Mouse (Mus musculus) neural tube, embryonic 15.5 days (tissue): Measurements from ENCODE around the gene Pter. TPM values are rescaled to one million over a fixed set of nuclear protein-coding genes. Genes with fewer than 3 reads are reported as not detected.

Source experiments
- ATAC-seq: fragments of 200-750 bp; cut with Nextera tagmentation; 2 replicates; pipeline ENCODE4 v1.8.0; 2017; ENCODE audit warnings: mild to moderate bottlenecking, moderate TSS enrichment, moderate library complexity; ENCODE audit not compliant: low FRiP score
- H3K27ac ChIP-seq: fragments of 300-500 bp; sonication (generic); replicated peaks from 2 replicates; pipeline ENCODE4 v1.5.1; 2015; ENCODE audit warnings: mild to moderate bottlenecking, inconsistent platforms
- H3K27me3 ChIP-seq: fragments of 300-500 bp; sonication (generic); replicated peaks from 2 replicates; pipeline ENCODE4 v1.6.1; 2015; ENCODE audit warnings: inconsistent platforms
- H3K36me3 ChIP-seq: fragments of 300-500 bp; sonication (generic); 2 replicates; pipeline ENCODE4 v1.6.1; 2015; ENCODE audit warnings: inconsistent platforms
- H3K4me1 ChIP-seq: fragments of 300-500 bp; sonication (generic); 2 replicates; pipeline ENCODE4 v1.6.1; 2015; ENCODE audit warnings: inconsistent platforms
- H3K4me2 ChIP-seq: fragments of 300-500 bp; sonication (generic); 2 replicates; pipeline ENCODE4 v1.6.1; 2015; ENCODE audit warnings: inconsistent platforms, mild to moderate bottlenecking, moderate library complexity
- H3K4me3 ChIP-seq: fragments of 300-500 bp; sonication (generic); replicated peaks from 2 replicates; pipeline ENCODE4 v1.5.1; 2015; ENCODE audit warnings: mild to moderate bottlenecking, inconsistent platforms
- H3K9ac ChIP-seq: fragments of 300-500 bp; sonication (generic); replicated peaks from 2 replicates; pipeline ENCODE4 v1.6.1; 2015; ENCODE audit warnings: mild to moderate bottlenecking, inconsistent platforms
- H3K9me3 ChIP-seq: fragments of 300-500 bp; sonication (generic); replicated peaks from 2 replicates; pipeline ENCODE4 v1.6.1; 2016; ENCODE audit warnings: inconsistent platforms
- WGBS: fragments of 180-500 bp; shearing (Covaris S2); methylation state at CpG from one replicate; pipeline ENCODE4 v1.1.7; 2015; ENCODE audit warnings: mixed read lengths; 5-methylcytosine and 5-hydroxymethylcytosine counted together
- polyA plus RNA-seq: library from polyadenylated mRNA; unstranded; fragments of >200 nt; fragmentation: Nextera tagmentation; extraction: Ambion mirVana; gene quantifications from 2 replicates; pipeline ENCODE4 v1.2.1, GENCODE M21; 2015

The Pter gene
- polyA plus RNA-seq, 1 experiment from 2014 or later, result 6.6 TPM

DNA sequence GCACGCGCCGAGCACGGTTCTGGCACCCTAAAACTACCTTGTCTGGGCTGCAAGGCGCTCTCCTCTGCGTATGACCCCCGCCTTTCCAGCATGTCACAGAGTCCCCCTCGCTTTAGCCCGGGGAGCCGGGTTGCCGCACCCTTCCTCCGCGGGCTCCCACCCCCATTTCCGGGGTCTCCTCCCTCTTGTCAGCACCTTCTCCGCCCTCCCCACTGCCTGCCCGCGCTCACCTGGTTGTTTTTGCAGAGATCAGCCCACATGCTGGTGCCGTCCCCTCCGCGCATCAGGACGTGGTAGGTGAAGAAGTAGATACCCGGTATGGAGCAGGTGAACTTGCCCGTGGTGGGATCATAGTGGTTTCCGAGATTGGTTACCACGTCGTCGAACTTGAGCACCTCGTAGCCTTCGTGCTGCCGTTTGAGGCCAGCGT, 86.2 kb downstream of the Pter start:
- peaks cover 43% of the 10 kb centered on the region for H3K27me3 ChIP-seq
- peak overlapping the region; percentile 100 for H3K4me2 ChIP-seq
- H3K9ac ChIP-seq, result peak overlapping the region; percentile 51
- H3K27ac ChIP-seq, result peak overlapping the region; percentile 10
- WGBS, result 1% methylated on average over 31 of the region's 31 CpGs
- H3K4me1 ChIP-seq, result peaks cover 31% of the 10 kb centered on the region
- H3K36me3 ChIP-seq, result no peaks in the 10 kb centered on the region
- peak; percentile 51 for ATAC-seq
- H3K9me3 ChIP-seq, result no peaks in the 10 kb centered on the region
- peak overlapping the region; percentile 56 for H3K4me3 ChIP-seq

DNA sequence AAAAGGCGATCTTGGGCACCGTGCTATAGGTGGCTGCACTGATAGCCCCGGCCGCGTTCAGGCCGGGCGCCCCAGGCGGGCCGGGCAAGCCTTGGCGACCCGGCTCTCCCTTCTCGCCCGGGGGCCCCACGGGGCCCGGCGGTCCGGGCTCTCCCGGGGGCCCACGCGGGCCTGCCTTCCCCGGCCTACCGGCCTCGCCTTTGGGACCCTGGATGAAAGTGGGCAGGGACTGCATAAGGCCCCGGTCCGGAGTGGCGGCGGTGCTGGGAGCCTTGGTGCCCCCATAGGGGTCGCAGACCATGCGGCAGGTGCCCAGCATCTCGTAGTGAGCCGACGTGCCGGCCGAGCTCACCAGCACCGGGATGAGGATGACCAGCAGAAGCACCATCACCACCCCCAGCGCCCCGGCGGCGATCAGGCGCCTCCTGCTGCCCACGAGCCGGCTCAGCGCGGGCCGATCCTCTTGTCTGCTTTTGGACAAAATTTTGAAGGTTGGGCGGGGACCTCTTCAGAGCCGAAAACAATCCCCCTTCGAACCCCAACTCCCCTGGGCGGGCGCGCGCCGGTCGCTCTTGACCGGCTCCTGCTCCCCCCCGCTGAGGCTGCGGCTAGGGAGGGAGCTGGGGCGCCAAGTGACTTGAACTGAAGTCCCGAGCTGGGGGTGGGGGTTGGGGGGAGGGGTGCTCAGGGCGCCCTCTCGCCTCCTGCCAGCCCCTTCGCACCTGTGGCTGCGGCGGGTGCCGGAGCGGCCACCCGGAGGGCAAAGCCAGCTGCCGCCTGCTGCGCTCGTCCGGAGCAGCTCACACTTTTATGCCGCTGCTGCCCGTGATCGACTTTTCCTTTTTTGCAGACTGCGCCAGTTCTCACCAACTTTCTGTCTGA, 86.9 kb downstream of the Pter start:
- Histone ChIP-seq H3K27ac (peak overlapping the region; percentile 10), H3K4me3 (peak overlapping the region; percentile 56), H3K27me3 (peaks cover 43% of the 10 kb centered on the region), H3K9ac (peak overlapping the region; percentile 51), H3K4me2 (peak overlapping the region; percentile 100), H3K36me3 (no peaks in the 10 kb centered on the region), H3K4me1 (peaks cover 31% of the 10 kb centered on the region), H3K9me3 (no peaks in the 10 kb centered on the region)
- WGBS, result under 1% methylated on average over 72 of the region's 75 CpGs
- ATAC-seq, result peak; percentile 63

DNA sequence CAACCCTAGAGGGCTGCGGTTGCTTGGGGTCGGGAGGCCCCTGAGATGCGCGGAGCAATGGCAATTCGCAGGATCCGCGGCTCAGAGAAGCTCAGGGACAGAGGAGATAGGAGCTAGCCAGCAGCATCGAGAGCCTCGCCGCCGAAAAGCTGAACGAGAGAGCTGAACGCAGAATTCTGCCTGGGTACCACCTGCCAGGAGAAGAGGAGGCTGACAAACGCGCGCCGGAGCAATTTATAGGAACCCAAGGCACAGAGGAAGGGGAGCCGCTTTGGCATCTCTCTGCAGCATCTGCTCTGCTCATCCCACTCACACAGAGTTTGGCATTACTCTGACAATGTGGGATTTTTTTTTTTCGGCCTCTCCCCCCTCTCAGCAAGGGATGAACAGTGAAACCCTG, 87.6 kb downstream of the Pter start, which contains the start of gene C1ql3:
TSS of gene C1ql3 (minus strand) at position 335 of the 400 bp plus-strand sequence.
- ATAC-seq, result peak; percentile 34; the same call in 1 of the 2 replicates
- 1% methylated on average over 19 of the region's 19 CpGs for WGBS

DNA sequence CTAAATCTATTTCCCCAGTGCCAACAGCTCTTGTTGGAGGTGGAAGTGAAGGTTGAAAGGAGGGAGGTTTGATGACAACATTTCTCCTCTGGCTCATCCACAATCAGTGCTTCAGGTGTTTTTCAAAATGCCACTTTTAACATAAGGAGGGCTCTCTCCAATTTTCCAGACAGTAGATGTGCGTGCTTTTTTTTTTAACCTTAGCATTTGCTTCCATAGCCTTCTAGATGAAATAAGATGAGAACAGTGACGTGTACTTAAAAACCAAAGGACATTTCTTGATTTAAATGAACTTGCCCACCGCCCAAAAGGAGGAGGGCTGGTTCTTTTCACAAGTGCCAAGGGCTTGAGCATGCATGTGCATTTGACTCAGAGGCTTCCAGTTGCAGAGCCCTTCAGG, 88.1 kb downstream of the Pter start:
- H3K27me3 ChIP-seq, result peaks cover 43% of the 10 kb centered on the region
- ATAC-seq, result no peak
- H3K9ac ChIP-seq, result peak overlapping the region; percentile 41; the same call in 1 of the 2 replicates
- 0 out of 2 replicates have a peak overlapping the region, but pooled peaks have one; percentile 60 for H3K27ac ChIP-seq
- H3K4me2 ChIP-seq, result peak overlapping the region; percentile 100
- 38% methylated on average over 3 of the region's 3 CpGs for WGBS
- H3K36me3 ChIP-seq, result no peaks in the 10 kb centered on the region
- H3K4me3 ChIP-seq, result peak overlapping the region; percentile 56
- peaks cover 31% of the 10 kb centered on the region for H3K4me1 ChIP-seq
- H3K9me3 ChIP-seq, result no peaks in the 10 kb centered on the region

More for the DNA sequence above, 87.6 kb downstream of the Pter start, which contains the start of gene C1ql3:
- H3K27me3 ChIP-seq, result peaks cover 43% of the 10 kb centered on the region
- peak within 1 kb of the TSS; percentile 56 for H3K4me3 ChIP-seq
- H3K9ac ChIP-seq, result peak within 1 kb of the TSS; percentile 51
- peaks cover 31% of the 10 kb centered on the region for H3K4me1 ChIP-seq
- peak within 1 kb of the TSS; percentile 100 for H3K4me2 ChIP-seq
- no peaks in the 10 kb centered on the region for H3K9me3 ChIP-seq
- peak within 1 kb of the TSS; percentile 60; the same call in 1 of the 2 replicates for H3K27ac ChIP-seq
- no peaks in the 10 kb centered on the region for H3K36me3 ChIP-seq

DNA sequence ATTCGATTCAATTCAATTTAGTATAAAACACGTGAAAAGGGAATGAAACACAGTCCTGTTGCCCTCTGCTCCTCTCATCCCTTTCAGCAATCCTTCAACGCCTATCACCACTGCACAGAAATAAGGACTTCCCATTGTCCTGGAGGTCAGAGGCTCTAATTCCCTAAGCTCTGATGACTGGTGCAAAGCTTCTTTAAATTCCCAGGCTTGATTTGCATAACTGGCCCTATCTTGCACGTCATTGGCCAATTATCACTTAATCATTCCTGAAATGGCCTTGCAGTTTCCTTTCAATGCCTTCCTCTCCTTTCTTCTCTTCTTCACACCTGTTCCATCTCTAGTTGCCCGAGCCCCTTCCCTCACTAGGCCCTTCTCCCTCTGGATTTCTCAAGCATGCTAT, 94.5 kb downstream of the Pter start:
- H3K4me3 ChIP-seq, result no peak overlapping the region
- no peaks in the 10 kb centered on the region for H3K36me3 ChIP-seq
- peaks cover 5% of the 10 kb centered on the region for H3K27me3 ChIP-seq
- H3K9me3 ChIP-seq, result no peaks in the 10 kb centered on the region
- no peak overlapping the region for H3K9ac ChIP-seq
- H3K4me1 ChIP-seq, result no peaks in the 10 kb centered on the region
- ATAC-seq, result no peak
- WGBS, result 34% methylated on average over 5 of the region's 5 CpGs
- no peak overlapping the region for H3K27ac ChIP-seq
- H3K4me2 ChIP-seq, result no peak overlapping the region

DNA sequence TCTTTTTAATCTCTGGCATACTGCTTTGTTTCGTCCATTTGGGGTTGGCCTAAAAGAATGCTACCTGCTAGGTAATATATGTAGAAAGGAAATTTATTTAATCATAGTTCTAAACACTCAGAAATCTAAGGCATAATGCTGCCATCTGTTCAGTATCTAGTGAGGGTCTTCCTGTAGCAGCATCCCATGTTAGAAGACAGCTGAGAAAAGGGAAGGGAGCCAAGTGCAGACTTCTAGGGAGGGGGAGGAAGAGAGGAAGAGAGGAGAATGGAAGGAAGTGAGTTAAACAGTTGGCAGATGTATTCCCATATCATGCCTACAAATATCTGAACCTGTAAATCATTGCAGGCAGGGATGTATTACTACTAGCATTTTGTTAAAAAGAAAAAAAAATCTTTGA, 95.0 kb downstream of the Pter start:
- no peaks in the 10 kb centered on the region for H3K9me3 ChIP-seq
- H3K4me3 ChIP-seq, result no peak overlapping the region
- H3K4me1 ChIP-seq, result no peaks in the 10 kb centered on the region
- no peak for ATAC-seq
- no peak overlapping the region for H3K27ac ChIP-seq
- H3K36me3 ChIP-seq, result no peaks in the 10 kb centered on the region
- H3K9ac ChIP-seq, result no peak overlapping the region
- peaks cover under 1% of the 10 kb centered on the region; the same call in 1 of the 2 replicates for H3K27me3 ChIP-seq
- WGBS, result 85% methylated on average over 1 of the region's 1 CpGs
- H3K4me2 ChIP-seq, result no peak overlapping the region

DNA sequence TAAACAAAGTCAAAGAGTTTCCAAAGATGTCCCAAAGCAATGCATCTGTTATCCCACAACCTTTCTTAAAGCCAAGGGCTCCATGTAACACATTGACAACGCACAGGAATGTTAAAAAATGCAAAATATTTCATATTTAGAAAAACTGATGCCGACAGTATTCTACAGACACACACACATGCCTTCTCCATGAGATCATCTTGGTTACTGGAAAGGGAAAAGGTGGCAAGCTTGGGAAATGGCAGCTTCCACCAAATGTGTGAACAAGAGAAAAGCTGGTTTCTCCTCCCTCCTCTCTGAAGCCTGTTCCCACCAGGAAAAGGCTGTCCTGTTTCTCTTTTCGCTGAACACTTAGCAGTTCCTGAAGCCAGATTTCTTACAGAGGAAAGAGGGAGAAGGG, 114.9 kb downstream of the Pter start:
- Histone ChIP-seq H3K4me3 (no peak overlapping the region), H3K9ac (no peak overlapping the region), H3K4me2 (no peak overlapping the region), H3K27me3 (no peaks in the 10 kb centered on the region), H3K4me1 (no peaks in the 10 kb centered on the region), H3K9me3 (no peaks in the 10 kb centered on the region), H3K36me3 (no peaks in the 10 kb centered on the region), H3K27ac (no peak overlapping the region)
- ATAC-seq, result no peak
- 87% methylated on average over 3 of the region's 3 CpGs for WGBS

DNA sequence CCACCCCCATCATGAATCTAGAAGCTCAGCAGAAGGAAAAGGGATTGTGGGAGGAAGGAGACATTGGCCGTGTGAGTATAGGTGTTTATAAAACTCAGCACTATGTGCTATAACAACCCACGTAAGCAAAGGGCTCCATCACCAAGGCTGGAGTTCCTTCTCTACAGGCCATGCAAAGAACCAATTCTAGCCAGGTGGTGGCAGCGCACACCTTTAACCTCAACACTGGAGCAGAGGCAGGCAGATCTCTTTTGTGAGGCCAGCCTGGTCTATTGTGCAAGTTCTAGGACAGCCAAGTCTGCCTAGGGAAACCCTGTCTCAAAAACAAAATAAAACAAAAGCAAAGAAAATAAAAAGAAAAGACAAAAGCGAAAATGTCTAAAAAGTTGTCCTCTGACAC, 115.9 kb downstream of the Pter start:
- 97% methylated on average over 4 of the region's 4 CpGs for WGBS
- Histone ChIP-seq H3K4me1 (no peaks in the 10 kb centered on the region), H3K9ac (no peak overlapping the region), H3K27ac (no peak overlapping the region), H3K9me3 (no peaks in the 10 kb centered on the region), H3K27me3 (no peaks in the 10 kb centered on the region), H3K36me3 (no peaks in the 10 kb centered on the region), H3K4me2 (no peak overlapping the region), H3K4me3 (no peak overlapping the region)
- no peak for ATAC-seq

DNA sequence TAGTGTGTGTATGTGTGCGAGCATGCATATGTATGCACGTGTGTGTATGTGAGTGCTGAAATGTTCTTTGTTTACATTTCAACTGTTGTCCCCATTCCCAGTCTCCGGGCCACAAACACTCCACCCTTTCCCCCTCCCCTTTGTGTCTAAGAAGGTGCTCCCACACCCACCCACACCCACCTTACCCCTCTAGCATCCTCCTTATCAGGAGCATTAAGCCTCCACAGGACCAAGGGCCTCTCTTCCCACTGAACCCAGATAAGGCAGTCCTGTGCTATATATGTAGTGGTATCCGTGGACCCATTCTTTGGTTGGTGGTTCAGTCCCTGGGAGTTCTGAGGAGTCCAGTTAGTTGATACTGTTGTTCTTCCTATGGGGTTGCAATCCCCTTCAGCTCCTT, 120.7 kb downstream of the Pter start:
- Histone ChIP-seq H3K27me3 (no peaks in the 10 kb centered on the region), H3K9me3 (no peaks in the 10 kb centered on the region), H3K27ac (no peak overlapping the region), H3K4me3 (no peak overlapping the region), H3K9ac (no peak overlapping the region), H3K4me2 (no peak overlapping the region), H3K36me3 (no peaks in the 10 kb centered on the region), H3K4me1 (no peaks in the 10 kb centered on the region)
- no peak for ATAC-seq
- WGBS, result 86% methylated on average over 4 of the region's 4 CpGs

DNA sequence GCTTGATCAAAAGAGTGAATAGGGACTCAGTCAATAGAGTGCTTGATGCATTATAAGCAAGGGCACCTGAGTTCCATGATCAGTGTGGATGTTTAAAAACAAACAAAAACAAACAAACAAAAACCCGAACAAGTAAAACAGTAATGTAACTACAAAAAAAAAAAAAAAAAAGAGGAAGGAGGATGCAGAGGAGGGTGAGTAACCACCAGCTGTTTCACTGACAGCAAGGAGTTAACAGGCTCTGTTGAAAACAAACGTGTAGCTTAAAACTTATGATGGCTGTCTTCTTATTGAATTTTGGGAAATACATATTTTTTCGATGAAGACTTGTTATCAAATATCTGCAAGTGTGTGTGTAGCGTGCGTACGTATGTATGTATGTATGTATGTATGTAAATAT, 124.8 kb downstream of the Pter start:
- Histone ChIP-seq H3K4me2 (no peak overlapping the region), H3K9ac (no peak overlapping the region), H3K4me1 (no peaks in the 10 kb centered on the region), H3K27me3 (no peaks in the 10 kb centered on the region), H3K27ac (no peak overlapping the region), H3K4me3 (no peak overlapping the region), H3K9me3 (no peaks in the 10 kb centered on the region), H3K36me3 (no peaks in the 10 kb centered on the region)
- ATAC-seq, result no peak
- WGBS, result 88% methylated on average over 6 of the region's 6 CpGs
